Mouse (Mus musculus) lung, postnatal 0 days (tissue): Measurements from ENCODE around the gene Sdc4. TPM values are rescaled to one million over a fixed set of nuclear protein-coding genes. Genes with fewer than 3 reads are reported as not detected.
A peak's percentile ranks its signal among the peaks of the same experiment; 100 is the strongest.

Experiments
- ATAC-seq: fragments of 200-750 bp; cut with Nextera tagmentation; 2 replicates; pipeline ENCODE4 v1.8.0; 2017; ENCODE audit warnings: moderate library complexity
- DNase-seq: peaks from one replicate; pipeline ENCODE4 v3.0.0-alpha.2; 2016; ENCODE audit warnings: low spot score
- H3K27ac ChIP-seq: fragments of 300-500 bp; sonication (generic); 2 replicates; pipeline ENCODE4 v1.5.1; 2014; ENCODE audit warnings: antibody characterized with exemption, mild to moderate bottlenecking, low read length, mixed read lengths
- H3K27me3 ChIP-seq: fragments of 300-500 bp; sonication (generic); replicated peaks from 2 replicates; pipeline ENCODE4 v1.6.1; 2014; ENCODE audit warnings: low read length, mixed read lengths; ENCODE audit not compliant: insufficient read depth
- H3K36me3 ChIP-seq: fragments of 300-500 bp; sonication (generic); 2 replicates; pipeline ENCODE4 v1.6.1; 2014; ENCODE audit warnings: low read length, mixed read lengths; ENCODE audit not compliant: insufficient read depth
- H3K4me1 ChIP-seq: fragments of 300-500 bp; sonication (generic); 2 replicates; pipeline ENCODE4 v1.6.1; 2014; ENCODE audit warnings: antibody characterized with exemption, low read depth, low read length, mixed read lengths; ENCODE audit not compliant: insufficient read depth
- H3K4me2 ChIP-seq: fragments of 300-500 bp; sonication (generic); replicated peaks from 2 replicates; pipeline ENCODE4 v1.6.1; 2014; ENCODE audit warnings: low read depth, mild to moderate bottlenecking, low read length, moderate library complexity, mixed read lengths
- H3K4me3 ChIP-seq: fragments of 300-500 bp; sonication (generic); 2 replicates; pipeline ENCODE4 v1.5.1; 2014; ENCODE audit warnings: low read depth, low read length
- H3K9ac ChIP-seq: fragments of 300-500 bp; sonication (generic); replicated peaks from 2 replicates; pipeline ENCODE4 v1.6.1; 2014; ENCODE audit warnings: low read depth, mild to moderate bottlenecking
- H3K9me3 ChIP-seq: fragments of 300-500 bp; sonication (generic); 2 replicates; pipeline ENCODE4 v1.6.1; 2016; ENCODE audit warnings: low read length, mixed read lengths
- CTCF ChIP-seq: IDR thresholded peaks from 2 replicates; pipeline ENCODE4 v1.5.1; 2016; ENCODE audit warnings: antibody characterized with exemption, mild to moderate bottlenecking
- EP300 ChIP-seq: IDR thresholded peaks from 2 replicates; pipeline ENCODE4 v1.6.1; 2016; ENCODE audit warnings: antibody characterized with exemption, mild to moderate bottlenecking, control low read depth
- WGBS: fragments of 180-500 bp; shearing (Covaris S2); extraction: QIAGEN DNeasy Blood & Tissue Kit; methylation state at CpG from one replicate; pipeline ENCODE4 v1.1.7; 2014; 5-methylcytosine and 5-hydroxymethylcytosine counted together
- polyA plus RNA-seq: library from polyadenylated mRNA; unstranded; fragments of >200 nt; fragmentation: Nextera tagmentation; extraction: Ambion mirVana; gene quantifications from 2 replicates; pipeline ENCODE4 v1.2.1, GENCODE M21; 2015

Gene Sdc4
- polyA plus RNA-seq, 1 experiment from 2014 or later: 217 TPM

- 2% methylated on average over 27 of the region's 30 CpGs for whole genome bisulfite sequencing
- H3K4me1 ChIP-seq: peaks cover 19% of the 10 kb centered on the region; the same call in 1 of the 2 replicates
- H3K27me3 ChIP-seq: no peaks in the 10 kb centered on the region
- H3K9me3 ChIP-seq: no peaks in the 10 kb centered on the region
- H3K27ac ChIP-seq: no peak overlapping the region
- TF ChIP-seq EP300: no peak
- TF ChIP-seq CTCF: peak; percentile 88
- no peaks in the 10 kb centered on the region for H3K36me3 ChIP-seq
- no peak overlapping the region; the same call in 1 of the 2 replicates for H3K9ac ChIP-seq
- H3K4me2 ChIP-seq: peak overlapping the region; percentile 70
- H3K4me3 ChIP-seq: peak overlapping the region; percentile 41
- DNase-seq (peak; percentile 81), ATAC-seq (peak; percentile 65)
Observed at GRCm38 (mm10) chr2:164389499-164389898, 54.2 kb downstream of the Sdc4 start.

GRCm38 (mm10) chr2:164389020-164389419 is 54.7 kb downstream of the Sdc4 start, which contains the start of gene Slpi:
Gene Slpi, minus strand, starts transcription at chr2:164389095.
- no peaks in the 10 kb centered on the region for H3K27me3 ChIP-seq
- peak; percentile 34 for ATAC-seq

GRCm38 (mm10) chr2:164386953-164387352 is 56.7 kb downstream of the Sdc4 start:
- Histone ChIP-seq H3K27ac (no peak overlapping the region), H3K9ac (no peak overlapping the region), H3K36me3 (no peaks in the 10 kb centered on the region), H3K4me2 (no peak overlapping the region), H3K9me3 (no peaks in the 10 kb centered on the region), H3K27me3 (no peaks in the 10 kb centered on the region), H3K4me3 (no peak overlapping the region), H3K4me1 (peaks cover 19% of the 10 kb centered on the region; the same call in 1 of the 2 replicates)
- ATAC-seq (no peak), DNase-seq (peak; percentile 66)
- WGBS: 19% methylated on average over 8 of the region's 8 CpGs
- TF ChIP-seq EP300: no peak
- peak; percentile 82 for TF ChIP-seq CTCF

More at GRCm38 (mm10) chr2:164389020-164389419, 54.7 kb downstream of the Sdc4 start, which contains the start of gene Slpi:
- Histone ChIP-seq H3K27ac (no peak within 1 kb of the TSS), H3K4me3 (peak within 1 kb of the TSS; percentile 41), H3K4me2 (peak within 1 kb of the TSS; percentile 70), H3K36me3 (no peaks in the 10 kb centered on the region), H3K9ac (no peak within 1 kb of the TSS; the same call in 1 of the 2 replicates), H3K9me3 (no peaks in the 10 kb centered on the region), H3K4me1 (peaks cover 19% of the 10 kb centered on the region; the same call in 1 of the 2 replicates)
- 5% methylated on average over 17 of the region's 17 CpGs for WGBS
- DNase-seq: no peak
- TF ChIP-seq EP300: no peak
- no peak for TF ChIP-seq CTCF

- DNase-seq: peak; percentile 30
- H3K36me3 ChIP-seq: no peaks in the 10 kb centered on the region
Observed at GRCm38 (mm10) chr2:164385927-164386763, 57.5 kb downstream of the Sdc4 start.

GRCm38 (mm10) chr2:164383656-164384399 is 59.9 kb downstream of the Sdc4 start:
- no peak overlapping the region for H3K4me3 ChIP-seq
- no peaks in the 10 kb centered on the region for H3K36me3 ChIP-seq
- no peak overlapping the region for H3K4me2 ChIP-seq
- no peak overlapping the region for H3K27ac ChIP-seq
- H3K9me3 ChIP-seq: no peaks in the 10 kb centered on the region
- peaks cover 11% of the 10 kb centered on the region; the same call in 1 of the 2 replicates for H3K4me1 ChIP-seq
- no peak for TF ChIP-seq CTCF
- TF ChIP-seq EP300: no peak
- H3K27me3 ChIP-seq: no peaks in the 10 kb centered on the region
- 35% methylated on average over 11 of the region's 11 CpGs for WGBS
- ATAC-seq (peak; percentile 51; the same call in 1 of the 2 replicates), DNase-seq (peak; percentile 33)
- no peak overlapping the region for H3K9ac ChIP-seq

More at GRCm38 (mm10) chr2:164385927-164386763, 57.5 kb downstream of the Sdc4 start:
- H3K4me3 ChIP-seq: no peak overlapping the region
- no peak overlapping the region for H3K27ac ChIP-seq
- peak; percentile 47 for ATAC-seq
- no peak overlapping the region for H3K9ac ChIP-seq
- TF ChIP-seq CTCF (no peak), EP300 (no peak)
- no peaks in the 10 kb centered on the region for H3K27me3 ChIP-seq
- H3K4me1 ChIP-seq: peaks cover 19% of the 10 kb centered on the region; the same call in 1 of the 2 replicates
- no peaks in the 10 kb centered on the region for H3K9me3 ChIP-seq
- H3K4me2 ChIP-seq: peak overlapping the region; percentile 12; the same call in 1 of the 2 replicates
- 6% methylated on average over 17 of the region's 18 CpGs for WGBS

- Histone ChIP-seq H3K9me3 (no peaks in the 10 kb centered on the region), H3K4me1 (peaks cover 11% of the 10 kb centered on the region; the same call in 1 of the 2 replicates), H3K4me3 (no peak overlapping the region), H3K36me3 (no peaks in the 10 kb centered on the region), H3K4me2 (no peak overlapping the region), H3K9ac (no peak overlapping the region), H3K27ac (no peak overlapping the region), H3K27me3 (no peaks in the 10 kb centered on the region)
- 60% methylated on average over 3 of the region's 3 CpGs for WGBS
- DNase-seq: no peak
- ATAC-seq: no peak
- TF ChIP-seq CTCF (no peak), EP300 (no peak)
Observed at GRCm38 (mm10) chr2:164382971-164383370, 60.7 kb downstream of the Sdc4 start.
